Mouse (Mus musculus): ENCODE data around the gene Krtap5-2. TPM values are rescaled to one million over a fixed set of nuclear protein-coding genes. Genes with fewer than 3 reads are reported as not detected.

The Krtap5-2 gene
- total RNA-seq (2023): not detected

DNA sequence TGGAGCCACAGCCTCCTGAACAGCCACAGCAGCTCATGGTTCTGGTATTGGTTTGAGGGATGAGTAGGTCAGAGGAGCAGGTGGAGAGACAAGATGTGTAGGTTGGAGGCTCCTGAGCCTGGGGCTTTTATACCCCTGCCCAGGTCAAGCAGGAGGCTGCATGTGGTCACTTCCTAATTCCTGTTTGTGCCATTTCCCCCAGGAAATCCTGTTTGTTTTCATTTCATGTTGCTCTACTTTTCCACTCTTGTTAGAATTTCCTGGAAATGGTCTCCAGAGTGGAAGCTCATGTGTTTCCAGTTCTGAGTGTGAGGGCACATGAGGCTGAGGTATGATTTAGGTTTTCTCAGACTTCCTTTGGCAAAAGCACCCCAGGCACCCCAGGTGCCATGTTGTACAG lies at the start of gene Krtap5-2:
Krtap5-2 (minus strand) TSS at position 101 of the 400 bp plus-strand sequence.

GRCm38 (mm10) chr7:142211559-142211958 lies 35.8 kb upstream of the Krtap5-2 start, which contains the start of gene Gm7579:
Gene Gm7579 (plus strand): TSS chr7:142211859.

DNA sequence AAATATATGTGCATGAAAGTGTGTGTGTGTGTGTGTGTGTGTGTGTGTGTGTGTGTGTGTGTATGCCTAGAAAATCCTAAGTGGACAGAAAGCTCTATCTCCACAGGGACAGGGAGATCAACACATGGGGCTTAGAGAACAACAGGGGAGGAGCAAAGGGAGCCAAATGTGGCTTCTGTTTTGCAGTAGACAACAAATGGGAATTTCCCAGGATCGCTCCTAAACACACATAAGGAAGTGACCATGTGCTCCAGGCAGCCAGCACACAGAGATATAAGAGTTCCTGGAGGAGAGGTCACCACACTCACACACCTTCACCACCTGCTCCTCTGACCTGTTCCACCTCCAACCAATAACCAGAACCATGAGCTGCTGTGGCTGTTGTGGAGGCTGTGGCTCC lies 25.3 kb upstream of the Krtap5-2 start, which contains the start of gene Krtap5-3:
Krtap5-3 (plus strand) TSS at position 301 of the 400 bp plus-strand sequence.

DNA sequence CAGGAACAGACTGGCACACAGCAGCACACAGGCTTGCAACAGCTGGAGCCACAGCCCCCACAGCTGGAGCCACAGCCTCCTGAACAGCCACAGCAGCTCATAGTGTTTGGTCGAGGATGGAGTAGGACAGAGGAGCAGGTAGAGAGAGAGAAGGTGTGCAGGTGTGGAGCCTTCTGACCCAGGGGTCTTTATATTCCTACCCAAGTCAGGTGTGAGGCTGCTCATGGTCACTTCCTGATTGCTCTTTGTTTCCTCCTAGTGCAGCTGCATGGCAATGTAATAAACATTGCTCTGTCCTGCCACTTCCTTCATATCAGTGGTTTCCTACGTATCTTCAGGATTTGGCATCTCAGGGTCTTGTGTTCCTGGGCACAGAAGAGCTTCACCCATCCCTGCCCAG lies 14.5 kb upstream of the Krtap5-2 start, which contains the start of gene Gm10153:
Gm10153 (minus strand) TSS at position 101 of the 400 bp plus-strand sequence.

GRCm38 (mm10) chr7:142165639-142166038 lies 10.2 kb downstream of the Krtap5-2 start, which contains the start of gene Gm4553:
Gene Gm4553 (minus strand): TSS chr7:142165739.

GRCm38 (mm10) chr7:142157013-142157412 lies 18.8 kb downstream of the Krtap5-2 start, which contains the start of gene Gm29735:
Gene Gm29735 (minus strand): TSS chr7:142157113.

DNA sequence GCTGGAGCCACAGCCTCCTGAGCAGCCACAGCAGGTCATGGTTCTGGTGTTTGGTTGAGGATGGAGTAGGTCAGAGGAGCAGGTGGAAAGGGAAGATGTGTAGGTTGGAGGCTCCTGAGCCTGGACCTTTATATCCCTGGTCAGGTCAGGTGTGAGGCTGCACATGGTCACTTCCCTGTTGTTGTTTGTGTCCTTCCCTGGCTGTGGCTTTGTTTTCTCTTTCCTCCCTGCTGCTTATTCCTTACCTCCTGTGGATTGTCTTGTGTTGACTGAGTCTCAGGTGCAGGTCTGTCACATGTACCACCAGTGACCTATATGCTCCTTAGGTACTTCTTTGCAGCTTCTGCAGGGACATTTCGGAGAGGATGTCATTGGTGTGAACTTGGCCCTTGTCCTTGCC lies 31.3 kb downstream of the Krtap5-2 start, which contains the start of gene Gm45337:
Gm45337 (minus strand) TSS at position 101 of the 400 bp plus-strand sequence.

DNA sequence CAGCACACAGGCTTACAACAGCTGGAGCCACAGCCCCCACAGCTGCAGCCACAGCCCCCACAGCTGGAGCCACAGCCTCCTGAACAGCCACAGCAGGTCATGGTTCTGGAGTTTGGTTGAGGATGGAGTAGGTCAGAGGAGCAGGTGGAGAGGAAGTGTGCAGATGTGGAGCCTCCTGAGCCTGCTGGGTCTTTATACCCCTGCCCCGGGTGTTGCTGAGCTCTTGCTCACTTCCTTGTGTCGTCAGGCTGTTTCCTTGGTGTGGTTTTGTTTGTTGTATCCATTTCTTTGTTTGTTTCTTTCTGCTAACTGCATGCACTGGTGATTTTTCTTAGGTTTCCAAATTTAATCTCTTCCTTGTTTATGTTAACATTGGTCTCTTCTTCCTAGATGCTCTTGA lies 39.9 kb downstream of the Krtap5-2 start, which contains the start of gene Gm39115:
Gm39115 (minus strand) TSS at position 101 of the 400 bp plus-strand sequence.

Other genes starting within 250 kb of the Krtap5-2 start
- not detected for gene Brsk2, start 226.3 kb downstream of the Krtap5-2 start, total RNA-seq (2023)
- gene Mob2, start 114.9 kb downstream of the Krtap5-2 start, total RNA-seq (2023): 10 to 100 TPM; 33.7 to 38.0 TPM
- 1 to 10 TPM; 1.2 to 2.1 TPM for gene Dusp8, start 80.2 kb downstream of the Krtap5-2 start, total RNA-seq (2023)
- not detected for gene Gm45618, start 55.3 kb downstream of the Krtap5-2 start, total RNA-seq (2023)
- not detected for gene Gm39115, start 40.0 kb downstream of the Krtap5-2 start, total RNA-seq (2023)
- not detected for gene Gm45337, start 31.4 kb downstream of the Krtap5-2 start, total RNA-seq (2023)
- not detected for gene Gm29735, start 18.9 kb downstream of the Krtap5-2 start, total RNA-seq (2023)
- gene Gm4553, start 10.3 kb downstream of the Krtap5-2 start, total RNA-seq (2023): not detected
- not detected for gene Gm10153, start 14.4 kb upstream of the Krtap5-2 start, total RNA-seq (2023)
- not detected for gene Krtap5-3, start 25.4 kb upstream of the Krtap5-2 start, total RNA-seq (2023)
- gene Gm7579, start 35.9 kb upstream of the Krtap5-2 start, total RNA-seq (2023): not detected
- not detected for gene Krtap5-5, start 54.0 kb upstream of the Krtap5-2 start, total RNA-seq (2023)
- not detected for gene Gm40460, start 65.1 kb upstream of the Krtap5-2 start, total RNA-seq (2023)
- not detected for gene Gm2431, start 82.3 kb upstream of the Krtap5-2 start, total RNA-seq (2023)
- not detected for gene Gm4559, start 98.4 kb upstream of the Krtap5-2 start, total RNA-seq (2023)
- not detected for gene Krtap5-1, start 121.1 kb upstream of the Krtap5-2 start, total RNA-seq (2023)
- gene Krtap5-4, start 127.5 kb upstream of the Krtap5-2 start, total RNA-seq (2023): not detected
- 10 to 100 TPM in 1 of 2 experiments, 1 to 10 TPM in 1; 8.6 to 10.3 TPM for gene Ifitm10, start 197.7 kb upstream of the Krtap5-2 start, total RNA-seq (2023)
- not detected for gene Gm49369, start 206.7 kb upstream of the Krtap5-2 start, total RNA-seq (2023)
- gene Ctsd, start 212.0 kb upstream of the Krtap5-2 start, total RNA-seq (2023): 100 to 1,000 TPM; 587 to 608 TPM